22 mouse cellular contexts compared by ENCODE assay signal in the genomic region with DNA sequence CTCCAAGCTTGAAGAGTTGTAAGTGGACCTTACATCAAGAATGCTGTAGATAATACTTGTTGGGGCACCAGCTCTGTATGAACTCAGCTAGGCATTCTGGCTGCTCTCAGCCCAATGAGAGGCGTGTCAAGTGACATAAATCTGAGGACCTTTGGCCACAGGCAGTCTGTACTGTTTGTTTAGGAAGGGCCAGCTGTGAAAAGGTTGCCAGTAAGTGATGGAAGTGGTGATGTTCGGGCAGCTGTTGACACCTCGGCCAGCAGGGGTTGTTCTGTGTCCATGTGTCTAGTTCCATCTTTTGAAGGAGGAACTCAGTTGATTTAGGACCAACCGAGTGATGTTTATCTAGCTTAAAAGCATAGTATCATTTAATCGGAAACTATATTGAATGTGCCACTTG. TPM values are rescaled to one million over a fixed set of nuclear protein-coding genes. Genes with fewer than 3 reads are reported as not detected.
DNase-seq lines count a peak whose midpoint lies in the region; TF ChIP-seq lines count a peak whose summit lies in the region.
"Had no signal": no experiment of that assay in that cellular context is flagged by ENCODE, and none has a peak within 500 bp of the region (broad histone marks: within the 10 kb centered on the region; RNA-seq: fewer than 3 reads in every experiment).

No protein-coding gene starts in this region.

- 7% methylated on average over 5 of the region's 5 CpGs for WGBS in liver, adult 2 months

- DNase-seq in liver, adult 2 months (ENCODE audit: extremely low read depth, low read depth, low spot score) = peak; percentile 97
- DNase-seq in liver = no peak
- DNase-seq in embryo, embryonic 9.5 days (ENCODE audit: extremely low spot score) = peak; percentile 14
- peak; percentile 60 for DNase-seq in mesoderm, embryonic 11.5 days (ENCODE audit: low read depth, low spot score)
- DNase-seq in left cerebral cortex, adult 18-20 months (ENCODE audit: low spot score in 2 of 2) = no peak
- no peak for DNase-seq in frontal cortex, postnatal 10 days (ENCODE audit: low spot score in 2 of 2)
- DNase-seq in right cerebral cortex, postnatal 25 days = no peak
- DNase-seq: B cell, adult 2 months; cerebellum, adult 9-11 months; kidney, adult 9 months; kidney, postnatal 36 days; layer of hippocampus, adult 9-11 months; lung, postnatal 10 days; right cerebral cortex, postnatal 4 days; thymus, postnatal 14 days had no signal

- no peaks in the 10 kb centered on the region for H3K27me3 ChIP-seq in liver, adult 2 months (ENCODE audit: control insufficient read depth, insufficient read depth, low read length)
- H3K27me3 ChIP-seq: embryonic facial prominence, embryonic 15.5 days; heart, embryonic 15.5 days; limb, embryonic 12.5 days; liver, embryonic 15.5 days; midbrain, embryonic 12.5 days; neural tube, embryonic 13.5 days had no signal

- H3K9ac ChIP-seq in liver, adult 2 months (ENCODE audit: low read depth, low read length) = no peak overlapping the region
- H3K9ac ChIP-seq: embryonic facial prominence, embryonic 15.5 days; heart, embryonic 15.5 days; limb, embryonic 12.5 days; liver, embryonic 15.5 days; midbrain, embryonic 12.5 days; neural tube, embryonic 13.5 days had no signal

- H3K79me2 ChIP-seq in liver, adult 2 months (ENCODE audit: control insufficient read depth, insufficient read depth, low read length) = peaks cover 19% of the 10 kb centered on the region; the same call in 1 of the 2 replicates

- 0 out of 2 replicates have a peak overlapping the region, but pooled peaks have one; percentile 0 for H3K27ac ChIP-seq in liver, adult 2 months (replicated peaks; ENCODE audit: insufficient read depth, low read depth, low read length)
- H3K27ac ChIP-seq in bone marrow macrophage, adult 2 months (ENCODE audit: insufficient read depth, low read depth, low read length) = peak overlapping the region; percentile 78
- H3K27ac ChIP-seq: embryonic facial prominence, embryonic 15.5 days; heart, embryonic 15.5 days; limb, embryonic 12.5 days; liver, embryonic 15.5 days; midbrain, embryonic 12.5 days; neural tube, embryonic 13.5 days had no signal

- TF ChIP-seq POLR2A in liver, adult 2 months (IDR thresholded peaks at IDR 0.05; ENCODE audit: extremely low read depth, insufficient read depth, low read length) = no peak
- TF ChIP-seq POLR2A in bone marrow macrophage, adult 2 months (IDR thresholded peaks at IDR 0.05; ENCODE audit: borderline replicate concordance, low read depth, low read length) = no peak

- no peaks in the 10 kb centered on the region for H3K36me3 ChIP-seq in liver, adult 2 months (ENCODE audit: control insufficient read depth, insufficient read depth, low read length)
- H3K36me3 ChIP-seq: embryonic facial prominence, embryonic 15.5 days; heart, embryonic 15.5 days; limb, embryonic 12.5 days; liver, embryonic 15.5 days; midbrain, embryonic 12.5 days; neural tube, embryonic 13.5 days had no signal

- peaks cover 41% of the 10 kb centered on the region for H3K4me1 ChIP-seq in liver, adult 2 months (ENCODE audit: control insufficient read depth, insufficient read depth, low read length)
- H3K4me1 ChIP-seq in bone marrow macrophage, adult 2 months (ENCODE audit: control insufficient read depth, insufficient read depth, low read length) = peaks cover 60% of the 10 kb centered on the region
- H3K4me1 ChIP-seq: embryonic facial prominence, embryonic 15.5 days; heart, embryonic 15.5 days; limb, embryonic 12.5 days; liver, embryonic 15.5 days; midbrain, embryonic 12.5 days; neural tube, embryonic 13.5 days had no signal

- H3K4me3 ChIP-seq in liver, adult 2 months (ENCODE audit: insufficient read depth, low read depth, low read length) = no peak overlapping the region
- H3K4me3 ChIP-seq in bone marrow macrophage, adult 2 months (ENCODE audit: insufficient read depth, low read length) = no peak overlapping the region
- H3K4me3 ChIP-seq: embryonic facial prominence, embryonic 15.5 days; heart, embryonic 15.5 days; limb, embryonic 12.5 days; liver, embryonic 15.5 days; midbrain, embryonic 12.5 days; neural tube, embryonic 13.5 days had no signal

- peak; percentile 32; the same call in 1 of the 2 replicates for TF ChIP-seq CTCF in liver, adult 2 months (IDR thresholded peaks at IDR 0.05; ENCODE audit: low read depth, low read length)
- no peak for TF ChIP-seq CTCF in bone marrow macrophage, adult 2 months (IDR thresholded peaks at IDR 0.05; ENCODE audit: low read depth, low read length)

RNA-seq across cellular contexts. Expression of a gene that starts 14.9 kb away (rescaled TPM):
- 332 and 378 TPM in 2 replicates for total RNA-seq in liver, adult 2 months (2014; rRNA removed)
- polyA plus RNA-seq in liver, adult 2 months (2012; rRNA removed) = 162 and 165 TPM in 2 replicates
- 111 and 118 TPM in 2 replicates for polyA plus RNA-seq in bone marrow macrophage, adult 2 months (2012; ENCODE audit: insufficient read depth, insufficient read length, missing spikeins)
- 1 to 10 TPM; 6.3 to 7.3 TPM for total RNA-seq in left cerebral cortex, adult 18-20 months (2021)

RNA-seq across cellular contexts. Expression of a gene that starts 41.7 kb away (rescaled TPM):
- 7.7 and 8.5 TPM in 2 replicates for total RNA-seq in liver, adult 2 months (2014; rRNA removed)
- 11.1 and 17.2 TPM in 2 replicates for polyA plus RNA-seq in liver, adult 2 months (2012; rRNA removed)
- polyA plus RNA-seq in bone marrow macrophage, adult 2 months (2012; ENCODE audit: insufficient read depth, insufficient read length, missing spikeins) = 48.0 and 48.8 TPM in 2 replicates
- total RNA-seq in left cerebral cortex, adult 18-20 months (2021) = 10 to 100 TPM; 26.8 to 30.6 TPM

Comparison
In these comparisons a context has a peak if more than half of its experiments do, and no peak if none do; other contexts are left out.
1. DNase-seq: peak in liver, adult 2 months (single experiment), embryo, embryonic 9.5 days (single experiment) and mesoderm, embryonic 11.5 days (single experiment); none in liver (single experiment), left cerebral cortex, adult 18-20 months (0 of 2), frontal cortex, postnatal 10 days (0 of 2) and right cerebral cortex, postnatal 25 days (single experiment).
2. RNA of a gene that starts 14.9 kb away (total RNA-seq): 332 to 378 TPM in liver, adult 2 months; 6.3 to 7.3 TPM in left cerebral cortex, adult 18-20 months; every median in the first group is over 10 times any median in the second.